Mouse (Mus musculus) forebrain, postnatal 0 days (tissue): ENCODE measurements around the gene Ccdc136. TPM values are rescaled to one million over a fixed set of nuclear protein-coding genes. Genes with fewer than 3 reads are reported as not detected.
"Not testable (repeated sequence)": the region's sequence is repeated elsewhere in the genome, so short reads cannot be mapped to it uniquely, and the experiment has no call there.

ENCODE experiments used
- ATAC-seq: fragments of 200-750 bp; cut with Nextera tagmentation; 2 replicates; pipeline ENCODE4 v1.8.0; 2017; ENCODE audit warnings: mild to moderate bottlenecking, moderate library complexity
- DNase-seq: peaks from one replicate; pipeline ENCODE4 v3.0.0-alpha.2; 2015
- H3K27ac ChIP-seq: fragments of 300-500 bp; sonication (generic); 2 replicates; pipeline ENCODE4 v1.5.1; 2014; ENCODE audit warnings: low read depth, mild to moderate bottlenecking, antibody characterized with exemption, low read length, moderate library complexity, mixed read lengths
- H3K27me3 ChIP-seq: fragments of 300-500 bp; sonication (generic); 2 replicates; pipeline ENCODE4 v1.6.1; 2014; ENCODE audit warnings: mild to moderate bottlenecking, low read length, mixed read lengths; ENCODE audit not compliant: insufficient read depth
- H3K36me3 ChIP-seq: fragments of 300-500 bp; sonication (generic); 2 replicates; pipeline ENCODE4 v1.6.1; 2014; ENCODE audit warnings: mild to moderate bottlenecking, moderate library complexity; ENCODE audit not compliant: insufficient read depth
- H3K4me1 ChIP-seq: fragments of 300-500 bp; sonication (generic); 2 replicates; pipeline ENCODE4 v1.6.1; 2014; ENCODE audit warnings: antibody characterized with exemption; ENCODE audit not compliant: insufficient read depth
- H3K4me2 ChIP-seq: fragments of 300-500 bp; sonication (generic); 2 replicates; pipeline ENCODE4 v1.6.1; 2014; ENCODE audit warnings: low read depth, mild to moderate bottlenecking, moderate library complexity
- H3K4me3 ChIP-seq: fragments of 300-500 bp; sonication (generic); 2 replicates; pipeline ENCODE4 v1.5.1; 2014; ENCODE audit warnings: low read depth, low read length, mixed read lengths
- H3K9ac ChIP-seq: fragments of 300-500 bp; sonication (generic); 2 replicates; pipeline ENCODE4 v1.6.1; 2014; ENCODE audit warnings: mild to moderate bottlenecking
- H3K9me3 ChIP-seq: fragments of 300-500 bp; sonication (generic); 2 replicates; pipeline ENCODE4 v1.6.1; 2016; ENCODE audit warnings: low read length
- CTCF ChIP-seq: sonication (generic); IDR thresholded peaks from 2 replicates; pipeline ENCODE4 v1.5.1; 2016; ENCODE audit warnings: antibody characterized with exemption, control low read depth, low read depth
- WGBS: fragments of 180-500 bp; shearing (Covaris S2); extraction: QIAGEN DNeasy Blood & Tissue Kit; methylation state at CpG from one replicate; pipeline ENCODE4 v1.1.7; 2014; 5-methylcytosine and 5-hydroxymethylcytosine counted together
- polyA plus RNA-seq: library from polyadenylated mRNA; unstranded; fragments of >200 nt; fragmentation: Nextera tagmentation; extraction: Ambion mirVana; gene quantifications from 2 replicates; pipeline ENCODE4 v1.2.1, GENCODE M21; 2015
- total RNA-seq: library from RNA; depleted of rRNA; stranded (reverse); fragments of >200 nt; gene quantifications from 2 replicates; pipeline ENCODE4 v1.2.3, GENCODE M21; 2014; rRNA removed

The Ccdc136 gene
- total RNA-seq (46.6 and 56.9 TPM in 2 replicates), polyA plus RNA-seq (34.4 and 43.0 TPM in 2 replicates)

GRCm38 (mm10) chr6:29395910-29396713 lies at the start of gene Ccdc136:
Gene Ccdc136 (plus strand): TSS chr6:29396309.
- ATAC-seq (peak; percentile 90), DNase-seq (peak; percentile 70)
- Histone ChIP-seq H3K9me3 (no peaks in the 10 kb centered on the region), H3K27ac (peak within 1 kb of the TSS; percentile 76), H3K4me3 (peak within 1 kb of the TSS; percentile 67), H3K4me1 (peaks cover 5% of the 10 kb centered on the region; the same call in 1 of the 2 replicates), H3K9ac (peak within 1 kb of the TSS; percentile 72), H3K36me3 (no peaks in the 10 kb centered on the region), H3K4me2 (peak within 1 kb of the TSS; percentile 88), H3K27me3 (no peaks in the 10 kb centered on the region)
- WGBS, result 2% methylated on average over 46 of the region's 49 CpGs
- no peak for TF ChIP-seq CTCF

GRCm38 (mm10) chr6:29346512-29346911 lies 49.6 kb upstream of the Ccdc136 start:
- ATAC-seq, H3K4me1 ChIP-seq, H3K27me3 ChIP-seq, H3K9me3 ChIP-seq, H3K36me3 ChIP-seq, H3K27ac ChIP-seq, H3K9ac ChIP-seq, H3K4me2 ChIP-seq, DNase-seq, H3K4me3 ChIP-seq: not testable (repeated sequence)
- 94% methylated on average over 2 of the region's 2 CpGs for WGBS

- Histone ChIP-seq H3K9ac (peak overlapping the region; percentile 59), H3K27ac (peak overlapping the region; percentile 78), H3K4me2 (peak overlapping the region; percentile 71), H3K4me1 (peaks cover 5% of the 10 kb centered on the region; the same call in 1 of the 2 replicates), H3K4me3 (peak overlapping the region; percentile 89), H3K9me3 (no peaks in the 10 kb centered on the region), H3K27me3 (no peaks in the 10 kb centered on the region), H3K36me3 (no peaks in the 10 kb centered on the region)
- ATAC-seq, result no peak
- DNase-seq, result no peak
- 29% methylated on average over 7 of the region's 7 CpGs for WGBS
- no peak for TF ChIP-seq CTCF
Observed at GRCm38 (mm10) chr6:29347189-29347588, 48.9 kb upstream of the Ccdc136 start.

- no peak; the same call in 1 of the 2 replicates for TF ChIP-seq CTCF
- Histone ChIP-seq H3K27ac (peak within 1 kb of the TSS; percentile 78), H3K27me3 (no peaks in the 10 kb centered on the region), H3K36me3 (no peaks in the 10 kb centered on the region), H3K4me3 (peak within 1 kb of the TSS; percentile 89), H3K4me1 (peaks cover 5% of the 10 kb centered on the region; the same call in 1 of the 2 replicates), H3K9me3 (no peaks in the 10 kb centered on the region), H3K4me2 (peak within 1 kb of the TSS; percentile 71), H3K9ac (peak within 1 kb of the TSS; percentile 68)
- 3% methylated on average over 55 of the region's 55 CpGs for WGBS
- ATAC-seq (peak; percentile 99), DNase-seq (peak; percentile 99)
Observed at GRCm38 (mm10) chr6:29347665-29348370, 48.3 kb upstream of the Ccdc136 start, which contains the start of gene Calu. Gene Calu (plus strand): TSS chr6:29348069.

- H3K4me1 ChIP-seq, result peaks cover 5% of the 10 kb centered on the region; the same call in 1 of the 2 replicates
- H3K9me3 ChIP-seq, result no peaks in the 10 kb centered on the region
- H3K4me2 ChIP-seq, result peak overlapping the region; percentile 71
- TF ChIP-seq CTCF, result no peak
- H3K27ac ChIP-seq, result peak overlapping the region; percentile 77
- ATAC-seq, result no peak
- H3K4me3 ChIP-seq, result peak overlapping the region; percentile 89
- under 1% methylated on average over 15 of the region's 15 CpGs for WGBS
- H3K27me3 ChIP-seq, result no peaks in the 10 kb centered on the region
- no peaks in the 10 kb centered on the region for H3K36me3 ChIP-seq
- no peak for DNase-seq
- H3K9ac ChIP-seq, result peak overlapping the region; percentile 68
Observed at GRCm38 (mm10) chr6:29348371-29348724, 47.8 kb upstream of the Ccdc136 start.

- ATAC-seq (no peak), DNase-seq (no peak)
- Histone ChIP-seq H3K4me1 (peaks cover 5% of the 10 kb centered on the region; the same call in 1 of the 2 replicates), H3K9me3 (no peaks in the 10 kb centered on the region), H3K4me3 (no peak overlapping the region), H3K27ac (no peak overlapping the region), H3K36me3 (no peaks in the 10 kb centered on the region; the same call in 1 of the 2 replicates), H3K27me3 (no peaks in the 10 kb centered on the region), H3K4me2 (no peak overlapping the region), H3K9ac (no peak overlapping the region)
- TF ChIP-seq CTCF, result 0 out of 2 replicates have a peak, but pooled peaks have one; percentile 16
Observed at GRCm38 (mm10) chr6:29351613-29352012, 44.5 kb upstream of the Ccdc136 start.
